Mouse (Mus musculus): ENCODE measurements around the gene Setd3. TPM values are rescaled to one million over a fixed set of nuclear protein-coding genes. Genes with fewer than 3 reads are reported as not detected.

Gene Setd3
- polyA plus RNA-seq, 1 experiment from 2014 or later: 114 TPM

DNA sequence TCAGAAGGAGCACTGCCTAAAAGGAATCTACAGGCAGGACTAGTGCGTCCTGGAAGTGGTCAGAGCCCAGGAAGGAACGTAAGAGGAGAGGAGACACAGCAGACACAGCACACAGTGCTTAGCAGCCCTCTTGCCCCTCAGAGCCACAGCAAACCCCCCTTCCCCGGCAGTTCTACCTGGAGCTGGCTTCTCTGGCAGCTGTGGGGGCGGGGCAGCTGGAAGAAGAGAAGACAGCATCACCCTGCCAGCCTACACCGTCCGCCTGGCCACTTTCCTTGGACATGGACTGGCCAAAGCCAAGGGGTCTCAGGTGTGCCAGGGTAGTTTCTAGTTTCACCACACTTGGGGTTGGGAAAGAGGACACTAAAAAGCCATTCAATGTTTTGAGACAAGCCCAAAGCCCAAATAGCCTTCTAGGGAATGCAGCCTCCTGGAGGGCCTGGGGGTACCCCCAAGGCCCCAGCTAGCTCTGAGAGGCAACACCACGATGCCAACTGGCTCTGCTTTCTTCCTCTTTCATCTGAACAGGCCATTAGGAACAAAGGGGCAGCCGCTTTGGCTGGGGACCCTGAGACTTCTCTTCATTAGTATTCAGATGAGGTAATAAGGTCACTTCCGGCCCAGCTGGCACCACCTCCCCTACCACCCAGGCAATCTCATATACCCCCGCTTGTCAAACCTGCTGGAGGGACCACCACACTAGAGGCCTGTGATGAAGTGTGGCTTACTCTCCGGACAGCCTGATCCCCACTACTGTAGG is 37.7 kb upstream of the Setd3 start:
- 54% methylated on average over 11 of the region's 11 CpGs for WGBS
- Histone ChIP-seq H3K36me3 (no peaks in the 10 kb centered on the region), H3K4me1 (peaks cover 92% of the 10 kb centered on the region), H3K4me2 (replicated peaks) (0 out of 2 replicates have a peak overlapping the region, but pooled peaks have one; percentile 17), H3K27ac (peak overlapping the region; percentile 62), H3K9me3 (no peaks in the 10 kb centered on the region), H3K9ac (no peak overlapping the region), H3K27me3 (replicated peaks) (no peaks in the 10 kb centered on the region), H3K4me3 (no peak overlapping the region)
- peak; percentile 35; the same call in 1 of the 2 replicates for ATAC-seq (ENCODE audit: low FRiP score, low read depth)

DNA sequence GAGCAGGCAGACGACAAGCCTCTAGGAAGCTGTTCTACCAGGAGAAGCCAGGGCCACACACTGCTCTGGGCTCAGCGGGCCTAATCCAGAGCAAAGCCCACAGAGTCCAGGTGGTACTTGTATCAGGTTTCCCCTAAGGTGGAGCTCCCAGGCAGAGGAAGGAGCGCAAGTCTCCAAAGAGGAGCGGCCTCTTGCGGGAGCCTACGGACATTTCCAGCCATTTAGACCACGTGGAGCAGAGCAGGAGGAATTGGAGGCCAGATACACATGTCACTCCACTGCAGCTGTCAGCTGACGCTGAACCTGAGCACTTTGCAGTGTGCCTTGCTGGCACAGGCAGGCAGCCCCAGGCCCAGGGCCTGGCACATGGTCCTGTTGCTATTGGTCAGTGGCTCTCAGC is 36.0 kb upstream of the Setd3 start:
- 70% methylated on average over 8 of the region's 8 CpGs for WGBS
- 0 out of 2 replicates have a peak, but pooled peaks cover 5% of the 10 kb centered on the region for H3K36me3 ChIP-seq
- no peaks in the 10 kb centered on the region for H3K9me3 ChIP-seq
- H3K27ac ChIP-seq: no peak overlapping the region
- H3K4me3 ChIP-seq: no peak overlapping the region
- no peak overlapping the region for H3K4me2 ChIP-seq (replicated peaks)
- peaks cover 84% of the 10 kb centered on the region for H3K4me1 ChIP-seq
- no peak for ATAC-seq (ENCODE audit: low FRiP score, low read depth)
- no peak overlapping the region for H3K9ac ChIP-seq
- no peaks in the 10 kb centered on the region for H3K27me3 ChIP-seq (replicated peaks)

DNA sequence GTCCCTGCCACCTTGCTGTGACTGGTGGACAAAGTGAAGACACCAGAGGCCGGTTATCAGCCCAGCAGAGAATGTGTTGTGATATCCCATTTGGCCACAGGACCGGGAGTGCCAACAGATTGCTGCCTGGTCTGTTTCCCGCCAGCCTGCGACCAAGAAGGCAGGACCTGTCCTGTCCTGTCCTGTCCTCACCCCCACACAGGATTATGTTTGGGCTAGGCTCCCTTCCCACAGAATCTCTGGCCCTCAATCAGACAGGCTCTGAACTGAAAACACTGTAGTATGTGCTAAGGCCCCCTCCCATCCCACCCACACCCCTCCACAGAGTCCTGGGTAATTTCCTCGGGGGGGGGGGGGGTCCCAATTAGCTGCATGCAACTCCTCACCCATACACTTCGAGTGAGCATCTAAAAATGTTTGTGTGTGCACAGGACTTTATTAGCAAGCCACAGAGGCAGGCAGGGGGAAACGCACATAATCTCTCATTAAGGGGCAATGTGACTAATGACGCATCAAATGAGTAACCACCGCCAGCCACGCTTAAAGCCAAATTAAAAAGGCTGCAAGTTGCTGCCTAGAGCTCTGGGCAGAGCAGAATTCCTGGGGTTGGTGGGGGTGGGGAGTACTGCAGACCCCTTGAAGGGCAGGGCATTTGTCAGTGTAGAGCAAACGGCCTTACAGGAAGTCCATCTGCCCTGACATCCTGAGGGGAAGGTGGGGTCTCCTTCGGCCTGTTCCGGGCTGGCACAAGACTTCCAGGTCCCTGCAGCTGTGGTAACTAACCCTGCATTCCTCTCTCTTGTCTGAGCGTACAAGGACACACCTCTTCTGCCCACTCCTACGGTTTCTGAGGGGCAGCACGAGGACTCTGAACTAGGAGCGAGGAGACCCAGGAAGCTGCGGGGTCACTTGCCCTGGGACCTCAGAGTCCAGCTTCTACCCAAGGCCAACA is 34.3 kb upstream of the Setd3 start:
- Histone ChIP-seq H3K36me3 (0 out of 2 replicates have a peak, but pooled peaks cover 5% of the 10 kb centered on the region), H3K4me1 (peaks cover 77% of the 10 kb centered on the region), H3K4me2 (replicated peaks) (0 out of 2 replicates have a peak overlapping the region, but pooled peaks have one; percentile 22), H3K27ac (peak overlapping the region; percentile 43), H3K27me3 (replicated peaks) (no peaks in the 10 kb centered on the region), H3K4me3 (no peak overlapping the region), H3K9me3 (no peaks in the 10 kb centered on the region), H3K9ac (0 out of 2 replicates have a peak overlapping the region, but pooled peaks have one; percentile 40)
- 35% methylated on average over 18 of the region's 18 CpGs for whole genome bisulfite sequencing
- ATAC-seq (ENCODE audit: low FRiP score, low read depth): no peak

DNA sequence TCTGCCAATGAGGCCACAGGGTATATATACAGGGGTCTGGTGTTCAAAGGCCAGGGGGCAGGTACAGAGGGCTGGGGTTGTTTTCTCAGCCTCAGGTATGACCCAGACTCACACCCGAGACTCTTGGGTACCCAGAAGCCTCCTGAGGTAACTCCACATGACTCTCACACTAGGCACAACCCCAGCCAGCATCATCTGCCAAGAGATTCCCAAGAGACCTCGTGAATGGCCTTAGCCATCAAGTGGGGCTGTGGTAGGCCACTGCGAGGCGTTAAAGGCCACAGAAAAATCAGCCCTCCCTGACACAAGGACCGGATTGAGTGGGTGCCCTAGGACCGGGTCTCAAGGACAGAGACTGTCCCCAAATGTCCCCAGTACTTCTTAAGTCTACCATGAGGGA is 33.4 kb upstream of the Setd3 start:
- peaks cover 68% of the 10 kb centered on the region for H3K4me1 ChIP-seq
- 83% methylated on average over 6 of the region's 6 CpGs for WGBS
- no peak for ATAC-seq (ENCODE audit: low FRiP score, low read depth)

DNA sequence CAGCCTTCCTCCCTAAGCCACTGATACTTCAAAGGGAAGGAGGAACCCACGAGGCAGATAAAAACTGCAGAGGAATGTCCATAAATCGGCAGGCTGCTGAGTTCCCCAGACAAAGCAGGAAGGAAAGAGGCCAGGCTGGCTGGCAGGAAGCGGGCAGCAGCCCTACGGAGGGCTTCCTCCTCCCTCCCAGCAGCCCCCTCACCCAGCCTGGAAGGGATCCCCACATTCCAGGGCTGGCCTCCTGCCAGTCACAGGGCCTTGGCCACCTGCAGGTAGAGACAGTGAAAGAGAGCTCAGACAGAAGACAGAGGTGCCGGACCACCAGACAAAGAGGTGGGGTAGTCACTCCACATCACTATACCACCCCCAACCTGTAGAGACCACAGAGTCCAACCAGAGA is 33.0 kb upstream of the Setd3 start:
- H3K4me1 ChIP-seq: peaks cover 68% of the 10 kb centered on the region
- H3K9ac ChIP-seq: 0 out of 2 replicates have a peak overlapping the region, but pooled peaks have one; percentile 2
- 0 out of 2 replicates have a peak overlapping the region, but pooled peaks have one; percentile 2 for H3K27ac ChIP-seq
- no peak overlapping the region for H3K4me3 ChIP-seq
- no peaks in the 10 kb centered on the region for H3K9me3 ChIP-seq
- peaks cover 12% of the 10 kb centered on the region; the same call in 1 of the 2 replicates for H3K36me3 ChIP-seq
- H3K27me3 ChIP-seq (replicated peaks): no peaks in the 10 kb centered on the region
- no peak for ATAC-seq (ENCODE audit: low FRiP score, low read depth)
- no peak overlapping the region for H3K4me2 ChIP-seq (replicated peaks)
- WGBS: 25% methylated on average over 5 of the region's 5 CpGs

More for the DNA sequence above, 33.4 kb upstream of the Setd3 start:
- Histone ChIP-seq H3K9me3 (no peaks in the 10 kb centered on the region), H3K4me3 (no peak overlapping the region), H3K27me3 (replicated peaks) (no peaks in the 10 kb centered on the region), H3K27ac (no peak overlapping the region), H3K4me2 (replicated peaks) (no peak overlapping the region), H3K36me3 (0 out of 2 replicates have a peak, but pooled peaks cover 8% of the 10 kb centered on the region), H3K9ac (no peak overlapping the region)

DNA sequence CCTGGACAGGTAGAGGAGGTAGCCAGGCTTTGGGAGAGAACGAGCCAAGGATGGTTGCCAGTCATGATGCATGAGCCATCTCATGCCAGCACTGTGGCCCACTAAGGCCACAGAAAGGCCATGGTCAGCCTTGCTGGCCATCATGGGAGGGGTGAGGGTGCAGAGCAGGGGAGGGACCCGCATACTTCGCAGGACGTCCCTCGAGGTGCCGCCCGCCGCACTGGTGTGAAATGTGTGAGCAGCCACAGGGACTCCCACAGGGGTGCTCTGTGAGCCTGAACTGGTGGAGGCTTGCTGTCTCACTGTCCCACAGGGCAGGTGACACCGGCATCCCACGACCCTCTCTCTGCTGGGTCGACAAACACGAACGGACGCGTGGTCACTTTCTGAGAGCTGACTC is 31.5 kb upstream of the Setd3 start:
- H3K4me2 ChIP-seq (replicated peaks): no peak overlapping the region
- no peak overlapping the region for H3K27ac ChIP-seq
- ATAC-seq (ENCODE audit: low FRiP score, low read depth): no peak
- H3K36me3 ChIP-seq: peaks cover 21% of the 10 kb centered on the region
- WGBS: 92% methylated on average over 15 of the region's 15 CpGs
- no peak overlapping the region for H3K9ac ChIP-seq
- H3K4me1 ChIP-seq: peaks cover 61% of the 10 kb centered on the region
- no peaks in the 10 kb centered on the region for H3K9me3 ChIP-seq
- H3K27me3 ChIP-seq (replicated peaks): no peaks in the 10 kb centered on the region
- H3K4me3 ChIP-seq: no peak overlapping the region

DNA sequence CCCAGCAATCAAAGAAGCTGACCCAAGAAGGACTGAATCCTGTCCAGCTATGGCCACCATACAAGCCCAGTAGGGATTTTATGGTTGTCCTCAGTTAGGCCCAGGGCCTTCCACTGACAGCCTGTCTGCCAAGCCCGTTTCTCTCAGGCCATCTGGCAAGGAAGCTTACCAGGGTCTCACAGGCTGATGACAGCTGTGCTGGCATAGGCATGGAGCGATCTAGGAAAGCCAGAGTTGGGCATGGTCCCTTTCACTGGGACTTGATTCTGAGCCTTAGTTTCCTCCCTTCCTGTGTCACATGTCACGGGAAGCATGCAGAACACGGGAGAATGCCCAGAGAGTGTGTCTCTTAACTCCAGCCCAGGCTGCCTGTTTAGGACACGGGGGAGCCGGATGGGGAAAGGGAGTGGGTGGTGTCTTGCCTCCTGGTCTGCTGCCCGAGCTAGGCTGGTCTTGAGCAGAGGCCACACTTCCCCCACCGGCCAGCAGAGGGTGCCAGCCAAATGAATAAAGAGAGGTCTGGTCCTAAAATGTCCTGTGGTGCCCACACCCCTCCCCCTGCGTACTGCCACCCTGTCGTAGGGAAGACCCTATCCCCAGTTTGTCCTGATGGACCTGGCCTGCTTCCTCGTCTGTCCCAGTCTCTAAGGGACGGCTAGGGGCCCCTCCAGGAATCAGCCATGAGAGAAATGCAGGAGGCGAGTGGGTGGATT is 29.8 kb upstream of the Setd3 start:
- 31% methylated on average over 13 of the region's 13 CpGs for WGBS
- H3K4me3 ChIP-seq: no peak overlapping the region
- peak overlapping the region; percentile 6; the same call in 1 of the 2 replicates for H3K4me2 ChIP-seq (replicated peaks)
- H3K9me3 ChIP-seq: no peaks in the 10 kb centered on the region
- peaks cover 53% of the 10 kb centered on the region for H3K4me1 ChIP-seq
- ATAC-seq (ENCODE audit: low FRiP score, low read depth): no peak
- no peaks in the 10 kb centered on the region for H3K27me3 ChIP-seq (replicated peaks)
- no peak overlapping the region for H3K27ac ChIP-seq
- H3K36me3 ChIP-seq: peaks cover 38% of the 10 kb centered on the region
- H3K9ac ChIP-seq: no peak overlapping the region

DNA sequence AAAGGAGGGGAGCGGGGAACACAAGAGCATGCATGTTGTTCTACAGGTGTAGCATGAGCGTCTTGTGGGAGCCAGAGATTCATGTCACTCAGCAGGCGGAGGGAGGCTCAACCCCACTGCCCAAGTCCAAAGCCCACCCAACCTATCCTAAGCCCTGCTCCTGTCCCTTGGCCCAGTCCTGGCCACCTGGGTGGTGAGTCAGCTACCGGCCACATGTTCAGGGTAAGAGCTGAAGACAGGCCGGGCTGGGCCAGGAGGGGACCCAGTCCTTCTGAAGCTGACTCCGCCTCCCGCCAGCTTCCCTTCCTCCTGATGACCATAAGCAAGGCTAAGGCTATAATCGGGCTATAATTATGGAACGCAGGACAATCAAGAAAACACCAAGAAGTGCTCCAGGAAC is 29.1 kb upstream of the Setd3 start:
- Histone ChIP-seq H3K9me3 (no peaks in the 10 kb centered on the region), H3K9ac (no peak overlapping the region), H3K4me2 (replicated peaks) (no peak overlapping the region), H3K27ac (no peak overlapping the region), H3K36me3 (peaks cover 40% of the 10 kb centered on the region), H3K27me3 (replicated peaks) (no peaks in the 10 kb centered on the region), H3K4me1 (peaks cover 46% of the 10 kb centered on the region), H3K4me3 (no peak overlapping the region)
- WGBS: 89% methylated on average over 9 of the region's 9 CpGs
- no peak for ATAC-seq (ENCODE audit: low FRiP score, low read depth)

DNA sequence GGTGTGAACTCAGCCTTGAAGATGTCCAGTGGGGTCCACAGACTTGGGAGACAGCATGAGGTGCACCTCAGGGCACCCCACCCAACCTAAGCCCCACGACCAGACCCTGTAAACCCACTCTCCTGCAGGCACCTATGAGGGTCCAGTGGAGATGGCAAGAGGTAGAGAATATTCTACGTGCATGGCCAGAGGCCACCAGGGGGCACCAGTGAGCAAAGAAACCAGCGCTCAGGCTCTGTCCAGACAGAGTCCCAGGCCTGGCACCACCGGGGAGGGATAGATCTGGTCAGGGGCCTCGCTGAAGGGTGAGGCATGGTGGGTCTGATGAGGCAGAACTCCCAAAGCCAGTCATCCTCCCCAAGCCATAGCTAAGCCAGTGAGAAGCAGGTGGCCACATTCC is 27.5 kb upstream of the Setd3 start:
- no peak overlapping the region for H3K27ac ChIP-seq
- H3K4me1 ChIP-seq: peaks cover 30% of the 10 kb centered on the region
- H3K4me3 ChIP-seq: no peak overlapping the region
- 16% methylated on average over 5 of the region's 5 CpGs for WGBS
- H3K4me2 ChIP-seq (replicated peaks): no peak overlapping the region
- peaks cover 55% of the 10 kb centered on the region for H3K36me3 ChIP-seq
- ATAC-seq (ENCODE audit: low FRiP score, low read depth): 0 out of 2 replicates have a peak, but pooled peaks have one; percentile 22
- H3K9me3 ChIP-seq: no peaks in the 10 kb centered on the region
- no peak overlapping the region for H3K9ac ChIP-seq
- no peaks in the 10 kb centered on the region for H3K27me3 ChIP-seq (replicated peaks)

DNA sequence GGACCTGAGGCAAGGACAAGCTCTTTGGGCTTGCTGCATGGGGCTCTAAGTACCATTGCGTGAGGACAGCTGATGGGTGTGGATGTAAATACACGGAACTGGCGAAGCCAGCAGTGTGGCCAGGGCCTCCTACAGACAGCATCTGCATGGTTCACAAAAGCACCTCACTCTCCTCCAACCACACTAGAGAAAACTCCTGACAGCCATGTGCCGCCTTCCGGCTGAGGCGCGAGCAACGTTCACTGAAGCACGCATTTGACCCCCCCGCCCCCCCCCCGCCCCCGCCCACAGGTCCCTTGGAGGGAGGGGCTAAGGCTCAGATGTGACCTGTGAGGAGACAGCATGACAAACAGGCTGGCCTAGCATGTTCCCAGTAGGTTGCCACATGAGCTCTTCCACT is 25.9 kb upstream of the Setd3 start:
- ATAC-seq (ENCODE audit: low FRiP score, low read depth): no peak
- H3K36me3 ChIP-seq: peaks cover 66% of the 10 kb centered on the region
- H3K4me2 ChIP-seq (replicated peaks): no peak overlapping the region
- H3K4me1 ChIP-seq: peaks cover 23% of the 10 kb centered on the region
- WGBS: 72% methylated on average over 12 of the region's 12 CpGs
- no peaks in the 10 kb centered on the region for H3K27me3 ChIP-seq (replicated peaks)
- H3K27ac ChIP-seq: no peak overlapping the region
- no peak overlapping the region for H3K9ac ChIP-seq
- H3K9me3 ChIP-seq: no peaks in the 10 kb centered on the region
- no peak overlapping the region for H3K4me3 ChIP-seq

DNA sequence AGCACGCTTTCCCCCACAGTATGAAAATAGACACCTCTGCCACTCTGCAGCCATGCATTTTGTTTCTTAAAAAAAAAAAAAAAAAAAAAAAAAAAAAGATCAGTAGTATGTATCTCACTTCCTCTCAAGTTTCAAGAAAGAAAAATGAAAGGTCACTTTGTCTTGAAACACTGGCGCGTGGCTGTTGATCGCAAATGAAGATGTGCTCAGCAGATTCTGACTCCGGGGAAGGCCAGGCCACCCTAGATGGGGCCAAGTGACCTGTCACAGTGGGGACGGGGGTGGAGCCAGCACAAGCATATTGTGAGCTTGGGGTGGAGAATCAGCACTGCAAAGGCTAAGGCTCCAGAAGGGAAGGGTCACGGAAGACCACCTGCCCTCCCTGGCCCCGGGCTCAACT is 24.8 kb upstream of the Setd3 start:
- WGBS: 72% methylated on average over 8 of the region's 8 CpGs

More for the DNA sequence above, 24.8 kb upstream of the Setd3 start:
- Histone ChIP-seq H3K4me2 (replicated peaks) (no peak overlapping the region), H3K36me3 (peaks cover 77% of the 10 kb centered on the region), H3K9me3 (no peaks in the 10 kb centered on the region), H3K4me1 (peaks cover 14% of the 10 kb centered on the region), H3K4me3 (no peak overlapping the region), H3K27ac (no peak overlapping the region), H3K27me3 (replicated peaks) (no peaks in the 10 kb centered on the region), H3K9ac (no peak overlapping the region)
- no peak for ATAC-seq (ENCODE audit: low FRiP score, low read depth)

Measured in neural tube, embryonic 12.5 days (tissue).